Mouse (Mus musculus): ENCODE results near the gene Tmem150c.

GRCm38 (mm10) chr5:100040281-100040784 lies 119.3 kb downstream of the Tmem150c start:
- TF ChIP-seq CTCF (IDR thresholded peaks at IDR 0.05; ENCODE audit: low read depth, low read length) (no peak), POLR2A (IDR thresholded peaks at IDR 0.05; ENCODE audit: extremely low read depth, insufficient read depth, low read length) (no peak)
